Mouse (Mus musculus) kidney, adult 9 months (tissue): ENCODE results near the gene Lrba.

Source experiments
- DNase-seq: peaks from one replicate; pipeline ENCODE4 v3.0.0; 2022

The Lrba gene

DNA sequence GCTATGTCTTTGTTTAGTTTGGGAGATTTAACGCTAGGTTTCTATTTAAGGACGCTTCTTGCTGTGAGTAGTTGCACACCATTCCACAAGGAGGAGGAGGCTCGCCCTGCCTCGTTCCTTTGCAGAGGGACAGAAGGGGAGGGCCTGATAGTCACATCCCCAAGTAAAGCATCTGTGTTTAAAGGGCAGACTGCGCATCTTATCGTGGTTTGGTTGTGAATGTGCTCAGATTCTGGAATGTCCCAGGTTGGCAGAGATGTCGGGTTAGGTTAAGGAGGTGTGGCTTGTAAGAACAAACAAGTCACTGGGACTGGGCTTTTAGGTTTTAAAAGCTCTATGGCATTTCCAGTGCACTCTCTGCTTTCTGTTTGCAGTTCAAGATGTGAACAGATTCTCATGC, 464.8 kb downstream of the Lrba start:
- DNase-seq = no peak

- no peak for DNase-seq
Measured at GRCm38 (mm10) chr3:86692779-86693178, 468.3 kb downstream of the Lrba start.

DNA sequence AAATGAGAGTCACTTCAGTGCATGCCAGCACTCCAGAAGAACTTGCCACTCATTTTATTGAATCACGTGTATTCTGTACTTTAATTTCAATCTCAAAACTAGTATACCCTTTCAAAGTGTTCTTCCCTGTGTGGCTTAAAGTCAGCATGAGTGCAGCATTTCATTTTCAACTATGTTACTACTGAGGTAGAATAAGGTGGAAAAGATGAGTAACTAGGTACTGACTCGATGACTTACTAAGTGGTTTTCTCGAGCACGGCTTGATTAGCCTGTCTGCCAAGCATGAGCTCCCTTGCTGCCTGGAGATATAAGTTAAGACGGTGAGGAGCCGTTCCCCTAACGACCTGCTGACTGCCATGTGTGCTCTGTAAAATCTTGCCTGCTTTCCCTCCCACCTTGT, 469.1 kb downstream of the Lrba start:
- no peak for DNase-seq

DNA sequence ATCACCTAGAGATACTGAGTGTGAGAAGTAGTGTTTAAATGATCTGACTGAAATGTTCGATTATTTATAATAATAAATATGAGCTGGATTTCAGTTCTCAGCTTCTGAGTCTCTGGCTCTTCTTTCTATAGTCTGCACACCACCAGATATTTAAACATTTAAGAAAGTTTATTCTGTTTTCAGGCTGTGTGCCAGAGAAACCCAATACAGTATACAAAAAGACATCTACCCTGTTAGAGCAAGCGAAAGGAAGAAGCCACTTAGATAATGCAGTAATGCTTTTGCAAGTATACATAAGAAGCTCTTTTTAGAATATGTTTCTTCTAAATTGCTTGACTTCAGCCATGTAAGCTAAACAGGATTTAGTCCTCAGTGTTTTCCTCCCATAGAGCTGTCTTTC, 474.5 kb downstream of the Lrba start:
- DNase-seq = no peak

- no peak for DNase-seq
Measured at GRCm38 (mm10) chr3:86701163-86701563, 476.7 kb downstream of the Lrba start.

- peak; percentile 4 for DNase-seq
Measured at GRCm38 (mm10) chr3:86709472-86709871, 485.0 kb downstream of the Lrba start.

- no peak for DNase-seq
Measured at GRCm38 (mm10) chr3:86711530-86711929, 487.1 kb downstream of the Lrba start.

- no peak for DNase-seq
Measured at GRCm38 (mm10) chr3:86712758-86713157, 488.3 kb downstream of the Lrba start.

DNA sequence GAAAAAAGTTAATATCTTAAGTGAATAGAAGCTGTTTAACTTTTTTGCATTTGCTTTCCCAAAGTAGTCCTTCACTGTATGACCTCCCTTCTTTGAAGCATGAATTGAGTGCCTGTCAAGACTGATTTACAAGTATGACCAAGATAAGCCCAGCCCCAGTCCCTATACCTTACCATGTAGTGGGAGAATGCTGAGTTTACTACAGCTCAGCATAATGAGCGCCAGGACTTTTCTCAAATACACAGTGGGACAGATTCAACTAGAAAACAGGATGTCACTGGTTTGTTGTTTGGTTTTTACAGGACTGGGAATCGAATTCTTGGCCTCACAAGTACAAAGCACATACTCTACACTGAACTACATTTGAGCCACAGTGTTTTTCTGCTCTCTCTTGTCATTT, 490.0 kb downstream of the Lrba start:
- no peak for DNase-seq

DNA sequence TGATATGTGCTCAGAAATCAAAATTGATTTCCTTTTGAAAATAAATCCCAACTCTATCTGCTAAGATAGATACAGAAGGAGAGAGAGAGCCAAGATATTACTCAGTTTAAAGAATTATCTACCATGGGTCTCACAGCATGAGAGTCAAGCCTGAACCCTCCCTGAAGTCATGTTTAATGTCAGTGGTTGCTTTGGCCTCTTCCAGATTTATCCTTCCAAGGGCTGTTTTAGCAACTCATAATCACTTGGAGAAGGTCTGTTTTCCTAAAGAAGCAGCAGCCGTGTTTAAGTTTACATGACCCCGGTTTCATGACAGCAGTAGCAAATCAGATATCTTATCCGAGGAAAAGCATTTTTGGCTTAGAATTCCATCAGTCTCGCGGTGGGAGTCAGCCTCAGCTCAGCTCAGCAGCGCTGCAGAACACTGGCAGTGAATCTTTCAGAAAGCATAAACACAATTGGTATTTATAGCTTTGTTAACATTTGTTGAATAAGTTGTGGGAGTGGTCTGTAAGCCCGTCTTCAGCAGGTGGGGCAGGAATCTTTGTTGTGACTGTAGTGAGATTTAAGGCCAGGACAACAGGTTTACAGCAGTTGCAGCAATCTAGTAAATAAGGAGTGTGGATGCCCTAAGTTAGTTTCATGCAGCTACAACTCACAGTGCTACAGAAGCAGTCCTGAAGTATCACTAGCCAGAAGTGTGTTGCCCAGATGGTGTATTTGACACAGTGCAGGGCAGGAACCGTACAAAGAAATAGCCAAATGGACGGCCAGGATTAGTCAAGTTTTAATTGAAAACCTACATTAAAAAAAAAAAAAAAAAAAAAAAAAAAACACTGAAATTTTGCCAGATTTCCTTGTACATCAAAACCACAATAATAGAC, 499.2 kb downstream of the Lrba start:
- DNase-seq = no peak

DNA sequence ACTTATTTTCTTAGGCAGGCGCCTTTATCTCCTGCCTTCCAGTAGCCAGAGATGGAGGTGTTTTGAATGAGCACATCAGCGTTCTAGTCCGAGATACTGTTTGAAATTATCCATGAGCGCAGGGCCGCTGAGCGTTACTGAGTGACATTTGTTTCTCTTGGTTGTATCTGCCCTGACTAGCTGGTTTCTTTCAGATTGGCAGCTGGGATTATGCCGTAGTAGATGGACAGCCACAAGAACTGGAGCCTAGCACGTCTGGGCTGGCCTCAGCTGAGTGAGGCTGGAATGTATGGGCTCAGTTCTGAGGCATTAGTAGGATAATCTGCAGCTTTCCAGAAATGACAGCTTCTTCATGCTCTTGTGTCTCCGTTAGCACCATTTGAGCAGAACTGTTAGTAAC, 500.6 kb downstream of the Lrba start:
- DNase-seq = no peak

- DNase-seq = no peak
Measured at GRCm38 (mm10) chr3:86738831-86739230, 514.4 kb downstream of the Lrba start.

- DNase-seq = no peak
Measured at GRCm38 (mm10) chr3:86739745-86740144, 515.3 kb downstream of the Lrba start.

DNA sequence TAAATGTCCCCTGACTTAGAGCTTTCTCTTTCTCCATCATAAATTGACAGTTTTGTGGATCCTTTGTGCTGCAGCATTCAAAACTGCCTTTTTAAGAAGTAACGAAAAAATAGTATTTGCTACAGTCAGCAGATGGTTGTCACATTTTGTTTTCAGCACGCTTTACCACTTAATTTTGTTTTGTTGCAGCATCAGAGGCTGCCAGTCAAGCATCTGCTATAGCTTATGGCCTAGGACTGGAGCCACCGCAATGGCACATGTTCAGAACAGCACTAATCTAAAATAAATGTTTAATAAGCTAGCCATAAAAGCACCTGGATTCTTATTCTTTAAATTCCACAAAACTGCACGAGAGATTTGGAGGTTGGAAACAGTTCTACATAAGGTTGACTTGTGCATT, 520.9 kb downstream of the Lrba start:
- no peak for DNase-seq

DNA sequence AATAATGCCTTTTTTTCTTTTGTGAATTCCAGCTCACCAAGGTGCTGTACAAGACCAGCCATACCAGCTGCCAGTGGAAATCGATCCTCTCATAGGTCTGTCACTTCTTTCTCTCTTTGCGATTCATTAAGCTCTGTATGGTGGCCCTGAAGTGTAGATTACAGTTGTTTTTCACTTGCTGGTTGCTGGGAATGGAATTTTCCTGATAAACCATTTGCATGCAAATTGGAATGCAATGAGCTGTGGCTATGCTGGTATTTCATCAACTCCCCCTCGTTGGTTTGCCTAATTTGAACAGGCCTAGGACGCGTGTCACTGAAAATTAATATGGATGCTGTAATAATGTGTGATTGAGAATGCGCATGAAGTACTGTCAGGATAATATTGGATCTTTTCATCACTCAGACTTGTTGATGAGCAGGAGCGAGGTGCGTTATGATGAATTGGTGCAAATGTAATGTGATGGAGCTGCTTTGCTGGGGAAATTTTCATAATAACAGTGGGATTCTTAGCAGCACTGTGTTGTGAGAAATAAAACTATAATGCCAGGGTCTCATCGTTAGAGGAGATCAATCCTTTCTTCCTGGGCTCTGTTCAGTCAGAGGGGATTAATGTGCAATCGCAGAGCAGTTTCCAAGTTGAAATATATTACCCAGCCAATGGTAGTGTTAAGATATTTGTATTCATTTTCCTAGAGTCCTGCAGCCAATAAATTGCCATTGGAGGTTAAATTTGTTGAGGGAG, 521.5 kb downstream of the Lrba start:
- peak; percentile 47 for DNase-seq

DNA sequence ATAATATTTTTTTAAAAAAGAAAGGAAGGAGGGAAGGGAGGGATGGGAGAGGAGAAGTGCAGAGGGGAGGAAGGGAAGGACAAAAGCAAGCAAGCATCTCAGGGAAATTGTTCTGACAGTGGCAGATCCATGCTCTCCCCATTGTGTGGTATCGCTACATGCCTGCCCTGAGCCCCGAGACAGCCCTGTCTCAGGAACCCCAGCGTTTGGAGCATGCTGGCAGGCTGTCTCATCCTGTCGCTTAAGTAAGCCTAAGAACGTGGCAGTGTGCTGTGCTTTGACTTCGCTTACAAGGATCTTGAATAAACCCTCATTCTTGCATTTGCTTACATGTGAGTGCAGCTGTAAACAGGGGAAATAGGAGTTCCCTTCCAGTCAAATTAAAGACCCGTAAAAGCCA, 526.2 kb downstream of the Lrba start:
- no peak for DNase-seq

DNA sequence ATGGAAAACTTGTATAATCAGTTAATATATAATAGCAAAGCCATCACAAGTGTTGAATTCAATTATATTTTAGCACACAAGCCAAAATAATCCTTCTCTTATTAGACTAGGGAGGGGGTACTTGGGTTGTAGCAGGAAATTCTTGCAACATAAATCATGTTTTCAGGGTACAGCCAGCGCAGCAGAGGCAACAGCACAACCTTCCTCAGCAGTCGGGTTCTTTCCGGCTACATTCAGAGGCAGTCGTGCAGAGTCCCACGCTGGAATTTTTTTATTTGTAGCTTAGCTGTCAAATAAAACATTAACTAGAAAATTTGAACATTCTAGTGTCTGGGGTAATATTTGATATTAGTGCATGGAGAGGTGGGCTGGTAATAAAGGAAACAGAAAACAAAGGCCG, 529.7 kb downstream of the Lrba start:
- DNase-seq = peak; percentile 45

DNA sequence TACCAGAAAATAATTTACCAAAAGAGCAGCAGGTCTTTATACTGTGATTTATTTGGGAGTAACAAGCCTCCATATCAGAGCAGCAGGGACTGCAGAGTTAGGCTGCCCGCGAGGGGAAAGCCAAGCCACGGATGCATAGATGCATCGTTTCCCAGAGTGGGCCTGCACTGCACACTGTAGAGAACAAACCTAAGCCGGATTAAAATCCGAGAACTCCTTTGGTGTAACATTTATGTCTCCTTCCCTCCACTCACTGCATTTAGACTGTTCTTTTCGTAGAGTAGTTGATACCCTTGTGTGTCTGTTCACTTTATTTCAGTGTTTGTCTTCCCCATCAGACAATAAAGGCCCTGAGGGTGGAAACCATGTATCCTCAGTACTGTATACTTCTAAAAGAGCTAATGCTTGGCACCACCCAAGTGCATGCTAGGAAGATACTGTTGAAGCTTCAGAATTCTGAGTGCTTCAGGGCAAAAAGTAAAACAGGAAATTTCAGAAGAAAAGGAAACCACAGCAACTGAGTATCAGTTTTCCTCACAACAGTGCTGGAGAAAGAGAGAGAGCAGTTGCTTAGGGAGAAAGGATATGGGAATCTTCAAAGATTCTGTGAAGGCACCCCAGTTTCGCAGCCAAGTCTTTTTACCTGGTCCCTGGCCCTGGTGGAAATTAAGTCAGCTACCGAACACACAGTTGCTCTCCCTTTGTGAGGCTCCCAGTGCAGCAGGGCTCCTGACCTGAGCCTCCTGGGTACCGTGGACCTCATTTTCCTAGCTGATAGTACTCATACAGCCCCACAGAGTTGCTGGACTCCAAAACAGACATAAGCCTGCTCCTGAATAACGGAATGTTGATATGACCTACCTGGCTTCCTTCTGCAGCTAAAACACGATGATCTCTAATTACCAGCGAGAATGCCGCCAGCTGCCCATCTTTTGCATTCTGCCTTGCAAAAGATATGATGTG, 530.4 kb downstream of the Lrba start:
- DNase-seq = no peak

GRCm38 (mm10) chr3:86756548-86756947, 532.1 kb downstream of the Lrba start:
- DNase-seq = no peak

DNA sequence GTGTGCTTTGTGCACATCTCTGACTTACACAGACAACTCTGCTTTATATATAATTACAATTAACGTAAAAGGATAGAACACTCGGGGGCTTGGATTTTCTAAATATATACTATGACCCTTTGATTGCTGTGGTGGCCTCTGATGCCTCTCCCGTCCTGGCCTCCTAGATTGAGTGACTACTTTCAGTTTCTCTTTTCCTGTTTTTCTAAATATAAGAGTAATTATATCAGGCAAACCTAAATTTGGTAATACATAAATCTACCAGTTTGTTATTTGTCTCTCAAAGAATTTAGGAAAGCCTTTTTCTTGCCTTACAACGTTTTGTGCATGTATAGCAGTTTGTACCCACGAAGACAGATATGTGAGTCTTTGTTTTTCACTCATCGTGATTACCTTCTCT, 534.2 kb downstream of the Lrba start:
- no peak for DNase-seq

- DNase-seq = no peak
Measured at GRCm38 (mm10) chr3:86759383-86759782, 534.9 kb downstream of the Lrba start.

DNA sequence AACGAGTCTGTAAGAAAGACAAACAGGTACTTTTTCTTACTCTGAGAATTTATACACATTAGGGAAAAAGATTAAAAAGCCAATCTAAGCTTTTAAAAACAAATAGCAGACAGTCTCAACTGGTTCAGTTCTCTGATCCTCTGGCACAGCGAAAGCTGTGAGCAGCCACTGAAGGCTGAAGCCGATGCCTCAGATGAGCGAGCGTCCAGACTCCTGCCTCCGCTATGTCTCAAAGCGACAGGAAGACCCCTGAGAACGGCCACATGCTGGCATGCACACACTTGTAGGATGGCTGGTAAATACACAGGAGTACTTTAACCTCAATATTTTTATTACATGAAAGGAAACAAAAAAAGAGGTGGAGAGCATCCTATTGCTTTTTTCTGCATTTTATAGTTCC, 535.4 kb downstream of the Lrba start:
- no peak for DNase-seq

DNA sequence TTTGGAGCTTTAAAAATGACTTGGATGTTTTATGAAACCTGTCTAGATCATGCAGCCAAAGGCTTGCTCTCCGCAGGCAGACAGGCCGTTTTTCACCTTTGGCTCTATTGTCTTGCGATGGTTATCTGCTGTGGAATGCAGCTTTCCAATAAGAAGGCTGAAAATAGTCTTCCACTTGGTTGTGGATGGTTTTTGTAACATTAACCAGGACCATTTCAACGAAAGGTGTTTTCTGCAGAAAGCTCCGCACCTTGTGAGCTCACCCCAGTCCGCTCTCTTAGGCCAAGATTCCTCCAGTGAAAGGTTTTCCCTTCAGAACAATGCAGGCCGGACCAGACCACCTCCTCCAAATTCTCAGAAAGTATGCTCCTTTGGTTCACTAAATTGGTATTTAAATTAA, 536.0 kb downstream of the Lrba start:
- DNase-seq = no peak
